Mouse (Mus musculus) heart, postnatal 0 days (tissue): ENCODE measurements around the gene Atg9b. TPM values are rescaled to one million over a fixed set of nuclear protein-coding genes. Genes with fewer than 3 reads are reported as not detected.

Experiments used
- ATAC-seq: fragments of 200-750 bp; cut with Nextera tagmentation; 2 replicates; pipeline ENCODE4 v1.8.0; 2017; ENCODE audit warnings: low read depth, moderate number of reproducible peaks, moderate library complexity; ENCODE audit not compliant: insufficient read depth
- DNase-seq: peaks from one replicate; pipeline ENCODE4 v3.0.0-alpha.2; 2016; ENCODE audit warnings: low spot score
- H3K27ac ChIP-seq: fragments of 300-500 bp; sonication (generic); 2 replicates; pipeline ENCODE4 v1.5.1; 2014; ENCODE audit warnings: low read depth, mild to moderate bottlenecking
- H3K27me3 ChIP-seq: fragments of 300-500 bp; sonication (generic); 2 replicates; pipeline ENCODE4 v1.6.1; 2014; ENCODE audit warnings: low read length, mixed read lengths; ENCODE audit not compliant: control insufficient read depth, insufficient read depth
- H3K36me3 ChIP-seq: fragments of 300-500 bp; sonication (generic); replicated peaks from 2 replicates; pipeline ENCODE4 v1.6.1; 2014; ENCODE audit warnings: low read length, mixed read lengths; ENCODE audit not compliant: control insufficient read depth, insufficient read depth
- H3K4me1 ChIP-seq: fragments of 300-500 bp; sonication (generic); 2 replicates; pipeline ENCODE4 v1.6.1; 2014; ENCODE audit warnings: antibody characterized with exemption; ENCODE audit not compliant: control insufficient read depth, insufficient read depth
- H3K4me2 ChIP-seq: fragments of 300-500 bp; sonication (generic); 2 replicates; pipeline ENCODE4 v1.6.1; 2014; ENCODE audit warnings: low read depth, mild to moderate bottlenecking, low read length, moderate library complexity
- H3K4me3 ChIP-seq: fragments of 300-500 bp; sonication (generic); 2 replicates; pipeline ENCODE4 v1.5.1; 2014; ENCODE audit warnings: low read depth, low read length
- H3K9ac ChIP-seq: fragments of 300-500 bp; sonication (generic); replicated peaks from 2 replicates; pipeline ENCODE4 v1.6.1; 2014; ENCODE audit warnings: low read depth, low read length, mixed read lengths
- H3K9me3 ChIP-seq: fragments of 300-500 bp; sonication (generic); replicated peaks from 2 replicates; pipeline ENCODE4 v1.6.1; 2016; ENCODE audit warnings: low read length; ENCODE audit not compliant: control insufficient read depth
- CTCF ChIP-seq: IDR thresholded peaks from 2 replicates; pipeline ENCODE4 v1.5.1; 2016; ENCODE audit warnings: antibody characterized with exemption, control low read depth, low read depth
- EP300 ChIP-seq: IDR thresholded peaks from 2 replicates; pipeline ENCODE4 v1.6.1; 2016; ENCODE audit warnings: antibody characterized with exemption, low read depth
- WGBS: fragments of 180-500 bp; shearing (Covaris S2); extraction: QIAGEN DNeasy Blood & Tissue Kit; methylation state at CpG from one replicate; pipeline ENCODE4 v1.1.7; 2014; 5-methylcytosine and 5-hydroxymethylcytosine counted together
- polyA plus RNA-seq: library from polyadenylated mRNA; unstranded; fragments of >200 nt; fragmentation: Nextera tagmentation; extraction: Ambion mirVana; gene quantifications from 2 replicates; pipeline ENCODE4 v1.2.1, GENCODE M21; 2015
- total RNA-seq: library from RNA; depleted of rRNA; stranded (reverse); fragments of >200 nt; gene quantifications from 2 replicates; pipeline ENCODE4 v1.2.3, GENCODE M21; 2014; ENCODE audit warnings: low replicate concordance; rRNA removed

Atg9b gene
- total and polyA plus RNA-seq, 2 experiments from 2014 or later: 0.15 to 0.34 TPM

- no peak overlapping the region for H3K4me2 ChIP-seq
- H3K36me3 ChIP-seq: peaks cover 29% of the 10 kb centered on the region
- TF ChIP-seq EP300 (no peak), CTCF (peak; percentile 95)
- 16% methylated on average over 3 of the region's 3 CpGs for whole genome bisulfite sequencing
- peak overlapping the region; percentile 82 for H3K27ac ChIP-seq
- ATAC-seq (peak; percentile 58), DNase-seq (peak; percentile 65)
- no peak overlapping the region for H3K4me3 ChIP-seq
- H3K4me1 ChIP-seq: peaks cover 38% of the 10 kb centered on the region
- no peak overlapping the region for H3K9ac ChIP-seq
- no peaks in the 10 kb centered on the region for H3K9me3 ChIP-seq
- no peaks in the 10 kb centered on the region for H3K27me3 ChIP-seq
These were observed 55.9 kb downstream of the Atg9b start for GRCm38 (mm10) chr5:24335888-24336511.

- ATAC-seq: no peak
- peaks cover 44% of the 10 kb centered on the region for H3K4me1 ChIP-seq
- no peak for DNase-seq
These were observed 57.2 kb downstream of the Atg9b start for GRCm38 (mm10) chr5:24334749-24335148.

More at GRCm38 (mm10) chr5:24334749-24335148, 57.2 kb downstream of the Atg9b start:
- H3K4me3 ChIP-seq: no peak overlapping the region
- WGBS: 27% methylated on average over 3 of the region's 3 CpGs
- no peak overlapping the region for H3K4me2 ChIP-seq
- no peaks in the 10 kb centered on the region for H3K27me3 ChIP-seq
- H3K9ac ChIP-seq: no peak overlapping the region
- peaks cover 26% of the 10 kb centered on the region for H3K36me3 ChIP-seq
- no peaks in the 10 kb centered on the region for H3K9me3 ChIP-seq
- TF ChIP-seq CTCF (no peak), EP300 (no peak)
- peak overlapping the region; percentile 26; the same call in 1 of the 2 replicates for H3K27ac ChIP-seq

Other genes starting within 250 kb of the Atg9b start
- gene Nupl2, start 227.2 kb downstream of the Atg9b start, total RNA-seq: 7.3 and 13.9 TPM in 2 replicates
- 9.7 and 11.5 TPM in 2 replicates for gene Nupl2, start 227.2 kb downstream of the Atg9b start, polyA plus RNA-seq
- gene Kcnh2, start 40.5 kb downstream of the Atg9b start, total RNA-seq: 86.1 and 120 TPM in 2 replicates
- gene Kcnh2, start 40.5 kb downstream of the Atg9b start, polyA plus RNA-seq: 29.4 and 32.1 TPM in 2 replicates
- gene Nos3, start 27.3 kb downstream of the Atg9b start, total RNA-seq: 50.9 and 52.1 TPM in 2 replicates
- gene Nos3, start 27.3 kb downstream of the Atg9b start, polyA plus RNA-seq: 21.1 and 25.6 TPM in 2 replicates
- 141 and 159 TPM in 2 replicates for gene Abcb8, start 1.5 kb upstream of the Atg9b start, total RNA-seq
- 69.2 and 73.2 TPM in 2 replicates for gene Abcb8, start 1.5 kb upstream of the Atg9b start, polyA plus RNA-seq
- gene Asic3, start 21.2 kb upstream of the Atg9b start, total RNA-seq: not detected in 2 replicates
- gene Asic3, start 21.2 kb upstream of the Atg9b start, polyA plus RNA-seq: 0.08 and 0.10 TPM in 2 replicates
- 17.3 and 21.6 TPM in 2 replicates for gene Cdk5, start 31.4 kb upstream of the Atg9b start, total RNA-seq
- 30.9 and 32.2 TPM in 2 replicates for gene Cdk5, start 31.4 kb upstream of the Atg9b start, polyA plus RNA-seq
- gene Slc4a2, start 31.7 kb upstream of the Atg9b start, total RNA-seq: 74.9 and 110 TPM in 2 replicates
- gene Slc4a2, start 31.7 kb upstream of the Atg9b start, polyA plus RNA-seq: 20.8 and 21.5 TPM in 2 replicates
- 368 and 470 TPM in 2 replicates for gene Fastk, start 53.1 kb upstream of the Atg9b start, total RNA-seq
- 219 and 223 TPM in 2 replicates for gene Fastk, start 53.1 kb upstream of the Atg9b start, polyA plus RNA-seq
- gene Tmub1, start 55.7 kb upstream of the Atg9b start, total RNA-seq: 30.8 and 36.7 TPM in 2 replicates
- 16.5 and 17.3 TPM in 2 replicates for gene Tmub1, start 55.7 kb upstream of the Atg9b start, polyA plus RNA-seq
- gene Agap3, start 60.0 kb upstream of the Atg9b start, total RNA-seq: 39.3 and 40.6 TPM in 2 replicates
- gene Agap3, start 60.0 kb upstream of the Atg9b start, polyA plus RNA-seq: 15.6 and 18.3 TPM in 2 replicates
- not detected in 2 replicates for gene Gbx1, start 135.1 kb upstream of the Atg9b start, total RNA-seq
- not detected in 2 replicates for gene Gbx1, start 135.1 kb upstream of the Atg9b start, polyA plus RNA-seq
- gene Asb10, start 148.8 kb upstream of the Atg9b start, total RNA-seq: 34.4 and 44.0 TPM in 2 replicates
- 20.8 and 24.3 TPM in 2 replicates for gene Asb10, start 148.8 kb upstream of the Atg9b start, polyA plus RNA-seq
- gene 4931409K22Rik, start 164.7 kb upstream of the Atg9b start, total RNA-seq: not detected in 2 replicates
- gene 4931409K22Rik, start 164.7 kb upstream of the Atg9b start, polyA plus RNA-seq: not detected in 2 replicates
- 53.7 and 56.0 TPM in 2 replicates for gene Abcf2, start 185.3 kb upstream of the Atg9b start, total RNA-seq
- gene Abcf2, start 185.3 kb upstream of the Atg9b start, polyA plus RNA-seq: 46.0 and 49.6 TPM in 2 replicates
- 34.9 and 64.4 TPM in 2 replicates for gene Chpf2, start 194.6 kb upstream of the Atg9b start, total RNA-seq
- gene Chpf2, start 194.6 kb upstream of the Atg9b start, polyA plus RNA-seq: 10.5 and 13.2 TPM in 2 replicates
- gene Smarcd3, start 232.3 kb upstream of the Atg9b start, total RNA-seq: 79.2 and 98.4 TPM in 2 replicates
- 33.9 and 36.9 TPM in 2 replicates for gene Smarcd3, start 232.3 kb upstream of the Atg9b start, polyA plus RNA-seq